Mouse (Mus musculus): ENCODE results near the gene Colgalt2. TPM values are rescaled to one million over a fixed set of nuclear protein-coding genes. Genes with fewer than 3 reads are reported as not detected.
"Not testable (repeated sequence)": the region's sequence is repeated elsewhere in the genome, so short reads cannot be mapped to it uniquely, and the experiment has no call there.

Gene Colgalt2
- polyA plus RNA-seq, 1 experiment from 2014 or later, result 3.3 TPM

GRCm38 (mm10) chr1:152434166-152434565 lies 34.5 kb downstream of the Colgalt2 start:
- H3K4me2 ChIP-seq (ENCODE audit: low read length), result no peak overlapping the region
- 61% methylated on average over 4 of the region's 4 CpGs for WGBS
- no peaks in the 10 kb centered on the region for H3K36me3 ChIP-seq (ENCODE audit: insufficient read depth, low read length)
- no peaks in the 10 kb centered on the region for H3K27me3 ChIP-seq (ENCODE audit: insufficient read depth, low read length)
- DNase-seq (ENCODE audit: low spot score) (no peak), ATAC-seq (replicated peaks; ENCODE audit: low FRiP score, low read depth) (no peak)
- TF ChIP-seq CTCF (IDR thresholded peaks at IDR 0.05; ENCODE audit: low read depth), result no peak
- no peaks in the 10 kb centered on the region for H3K9me3 ChIP-seq (replicated peaks; ENCODE audit: low read length)
- no peaks in the 10 kb centered on the region for H3K4me1 ChIP-seq (replicated peaks; ENCODE audit: insufficient read depth, low read length)
- H3K27ac ChIP-seq, result no peak overlapping the region
- H3K9ac ChIP-seq (ENCODE audit: low read depth, low read length), result no peak overlapping the region
- H3K4me3 ChIP-seq (replicated peaks; ENCODE audit: low read depth, low read length), result no peak overlapping the region

- not testable (repeated sequence) for H3K9me3 ChIP-seq (replicated peaks; ENCODE audit: low read length); ATAC-seq (replicated peaks; ENCODE audit: low FRiP score, low read depth); H3K4me3 ChIP-seq (replicated peaks; ENCODE audit: low read depth, low read length); DNase-seq (ENCODE audit: low spot score); H3K27ac ChIP-seq; H3K9ac ChIP-seq (ENCODE audit: low read depth, low read length); H3K4me2 ChIP-seq (ENCODE audit: low read length); H3K4me1 ChIP-seq (replicated peaks; ENCODE audit: insufficient read depth, low read length); H3K27me3 ChIP-seq (ENCODE audit: insufficient read depth, low read length); H3K36me3 ChIP-seq (ENCODE audit: insufficient read depth, low read length)
- 79% methylated on average over 16 of the region's 17 CpGs for WGBS
Observed at GRCm38 (mm10) chr1:152437518-152437917, 37.9 kb downstream of the Colgalt2 start.

GRCm38 (mm10) chr1:152439408-152439807 lies 39.8 kb downstream of the Colgalt2 start:
- no peak for TF ChIP-seq CTCF (IDR thresholded peaks at IDR 0.05; ENCODE audit: low read depth)
- Histone ChIP-seq H3K27me3 (ENCODE audit: insufficient read depth, low read length) (no peaks in the 10 kb centered on the region), H3K4me2 (ENCODE audit: low read length) (no peak overlapping the region), H3K4me1 (replicated peaks; ENCODE audit: insufficient read depth, low read length) (no peaks in the 10 kb centered on the region), H3K36me3 (ENCODE audit: insufficient read depth, low read length) (no peaks in the 10 kb centered on the region), H3K9ac (ENCODE audit: low read depth, low read length) (no peak overlapping the region), H3K9me3 (replicated peaks; ENCODE audit: low read length) (no peaks in the 10 kb centered on the region), H3K4me3 (replicated peaks; ENCODE audit: low read depth, low read length) (no peak overlapping the region), H3K27ac (no peak overlapping the region)
- no peak for DNase-seq (ENCODE audit: low spot score)
- WGBS, result 72% methylated on average over 4 of the region's 4 CpGs
- no peak for ATAC-seq (replicated peaks; ENCODE audit: low FRiP score, low read depth)

GRCm38 (mm10) chr1:152439874-152440273 lies 40.2 kb downstream of the Colgalt2 start:
- Histone ChIP-seq H3K27me3 (ENCODE audit: insufficient read depth, low read length) (no peaks in the 10 kb centered on the region), H3K36me3 (ENCODE audit: insufficient read depth, low read length) (no peaks in the 10 kb centered on the region), H3K4me2 (ENCODE audit: low read length) (no peak overlapping the region), H3K4me1 (replicated peaks; ENCODE audit: insufficient read depth, low read length) (no peaks in the 10 kb centered on the region), H3K4me3 (replicated peaks; ENCODE audit: low read depth, low read length) (no peak overlapping the region), H3K9me3 (replicated peaks; ENCODE audit: low read length) (no peaks in the 10 kb centered on the region), H3K27ac (no peak overlapping the region), H3K9ac (ENCODE audit: low read depth, low read length) (no peak overlapping the region)
- TF ChIP-seq CTCF (IDR thresholded peaks at IDR 0.05; ENCODE audit: low read depth), result no peak
- WGBS, result 79% methylated on average over 10 of the region's 10 CpGs
- ATAC-seq (replicated peaks; ENCODE audit: low FRiP score, low read depth) (no peak), DNase-seq (ENCODE audit: low spot score) (no peak)

- DNase-seq (ENCODE audit: low spot score) (no peak), ATAC-seq (replicated peaks; ENCODE audit: low FRiP score, low read depth) (no peak)
- H3K4me3 ChIP-seq (replicated peaks; ENCODE audit: low read depth, low read length), result no peak overlapping the region
- H3K27ac ChIP-seq, result no peak overlapping the region
- H3K36me3 ChIP-seq (ENCODE audit: insufficient read depth, low read length), result no peaks in the 10 kb centered on the region
- H3K9ac ChIP-seq (ENCODE audit: low read depth, low read length), result no peak overlapping the region
- H3K9me3 ChIP-seq (replicated peaks; ENCODE audit: low read length), result no peaks in the 10 kb centered on the region
- H3K4me1 ChIP-seq (replicated peaks; ENCODE audit: insufficient read depth, low read length), result no peaks in the 10 kb centered on the region
- whole genome bisulfite sequencing, result 70% methylated on average over 7 of the region's 7 CpGs
- H3K4me2 ChIP-seq (ENCODE audit: low read length), result no peak overlapping the region
- H3K27me3 ChIP-seq (ENCODE audit: insufficient read depth, low read length), result no peaks in the 10 kb centered on the region
- TF ChIP-seq CTCF (IDR thresholded peaks at IDR 0.05; ENCODE audit: low read depth), result no peak
Observed at GRCm38 (mm10) chr1:152444630-152445029, 45.0 kb downstream of the Colgalt2 start.

- Histone ChIP-seq H3K4me2 (ENCODE audit: low read length) (no peak overlapping the region), H3K4me3 (replicated peaks; ENCODE audit: low read depth, low read length) (no peak overlapping the region), H3K36me3 (ENCODE audit: insufficient read depth, low read length) (no peaks in the 10 kb centered on the region), H3K27me3 (ENCODE audit: insufficient read depth, low read length) (no peaks in the 10 kb centered on the region), H3K9ac (ENCODE audit: low read depth, low read length) (no peak overlapping the region), H3K9me3 (replicated peaks; ENCODE audit: low read length) (no peaks in the 10 kb centered on the region), H3K27ac (no peak overlapping the region), H3K4me1 (replicated peaks; ENCODE audit: insufficient read depth, low read length) (no peaks in the 10 kb centered on the region)
- peak; percentile 59; the same call in 1 of the 2 replicates for ATAC-seq (replicated peaks; ENCODE audit: low FRiP score, low read depth)
- WGBS, result 52% methylated on average over 6 of the region's 6 CpGs
- DNase-seq (ENCODE audit: low spot score), result no peak
- TF ChIP-seq CTCF (IDR thresholded peaks at IDR 0.05; ENCODE audit: low read depth), result no peak
Observed at GRCm38 (mm10) chr1:152445925-152446324, 46.3 kb downstream of the Colgalt2 start.

- Histone ChIP-seq H3K27ac (no peak overlapping the region), H3K36me3 (ENCODE audit: insufficient read depth, low read length) (no peaks in the 10 kb centered on the region), H3K4me2 (ENCODE audit: low read length) (no peak overlapping the region), H3K4me3 (replicated peaks; ENCODE audit: low read depth, low read length) (no peak overlapping the region), H3K27me3 (ENCODE audit: insufficient read depth, low read length) (no peaks in the 10 kb centered on the region), H3K9me3 (replicated peaks; ENCODE audit: low read length) (no peaks in the 10 kb centered on the region), H3K4me1 (replicated peaks; ENCODE audit: insufficient read depth, low read length) (no peaks in the 10 kb centered on the region), H3K9ac (ENCODE audit: low read depth, low read length) (no peak overlapping the region)
- WGBS, result 66% methylated on average over 5 of the region's 5 CpGs
- TF ChIP-seq CTCF (IDR thresholded peaks at IDR 0.05; ENCODE audit: low read depth), result no peak
- DNase-seq (ENCODE audit: low spot score), result peak; percentile 12
- ATAC-seq (replicated peaks; ENCODE audit: low FRiP score, low read depth), result no peak; the same call in 1 of the 2 replicates
Observed at GRCm38 (mm10) chr1:152454536-152454935, 54.9 kb downstream of the Colgalt2 start.
